Mouse (Mus musculus) layer of hippocampus, postnatal 10 days (tissue): ENCODE results near the gene Ngef. TPM values are rescaled to one million over a fixed set of nuclear protein-coding genes. Genes with fewer than 3 reads are reported as not detected.

Source experiments
- DNase-seq, 2 experiments: peaks; one replicate each; pipeline ENCODE4 v3.0.0; 2021; ENCODE audit warnings: low spot score in 2 of 2
- long read RNA-seq: library from polyadenylated mRNA; stranded (forward); transcript quantifications from one replicate; pipeline ENCODE4 v2.0.0, GENCODE M21; 2023
- total RNA-seq, 2 experiments: library from RNA; stranded (reverse); gene quantifications; 2 replicates each; pipeline ENCODE4 v1.2.3; 2021

Gene Ngef
- 10 to 100 TPM; 70.8 to 76.4 TPM for total RNA-seq
- long read RNA-seq, transcript Ngef-201 (13 exons, 2,746 nt) = major isoform, 40 of 49 reads
- long read RNA-seq, partial matches to known transcripts = 7 of 49 reads
- long read RNA-seq, other reads (novel, unspliced or antisense) = 2 of 49 reads

- no peak for DNase-seq
These were observed at the start of gene Ngef for GRCm38 (mm10) chr1:87573800-87574215. Gene Ngef, minus strand, starts transcription at chr1:87573870.

DNA sequence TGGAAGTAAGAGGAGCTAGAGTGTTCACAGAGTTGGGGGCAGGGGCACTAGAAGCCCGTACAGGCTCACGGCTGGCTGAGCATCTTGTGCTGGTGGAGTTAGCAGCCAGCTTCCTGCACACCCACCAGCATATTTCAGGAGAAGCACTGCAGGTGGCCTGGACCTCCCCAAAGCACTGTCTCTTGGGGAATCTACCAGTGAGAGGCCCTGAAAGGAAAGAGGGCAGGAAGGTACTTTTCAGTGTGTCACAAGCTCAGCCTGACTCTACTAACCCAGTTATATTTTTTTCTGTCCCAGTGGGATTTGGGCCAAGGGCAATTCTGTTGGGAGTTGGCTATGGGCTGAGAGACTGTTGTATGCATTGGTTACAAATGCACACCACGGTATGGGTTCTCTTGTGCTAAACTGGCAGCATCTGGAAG, 48.2 kb upstream of the Ngef start:
- DNase-seq = peak; percentile 25 to 40

DNA sequence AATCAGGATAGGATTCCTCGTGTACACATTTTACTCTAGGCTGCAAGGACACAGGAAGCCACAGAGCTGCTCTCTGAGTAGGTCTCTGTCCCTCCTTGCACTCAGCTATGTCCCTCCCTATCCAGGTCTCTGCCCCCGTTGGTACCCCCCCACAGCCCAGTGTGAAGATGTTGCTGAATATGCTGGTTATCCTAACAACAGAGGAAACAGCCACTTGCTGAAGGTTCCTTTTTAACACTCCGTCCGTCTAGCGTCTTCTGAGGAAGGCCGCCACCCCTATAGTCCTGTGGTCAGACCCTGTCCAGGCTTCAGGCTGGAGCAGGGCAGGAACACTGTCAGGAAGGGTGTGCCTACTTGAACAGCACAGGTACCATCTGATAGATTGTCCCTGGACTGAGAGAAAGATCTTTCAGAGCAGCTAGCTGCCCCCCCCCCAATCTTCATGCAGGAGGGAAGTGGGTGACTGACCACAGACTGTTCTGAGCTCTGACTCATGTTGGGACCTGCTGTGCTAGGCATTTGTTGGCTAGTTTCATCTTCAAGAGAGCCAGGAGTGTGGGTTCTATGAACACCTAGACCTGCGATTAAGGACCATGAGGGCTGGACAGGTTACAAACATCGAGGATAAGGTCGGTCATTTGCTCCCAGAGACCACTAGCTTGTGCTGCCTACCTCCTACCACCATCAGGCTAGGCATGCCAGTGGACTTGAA, 47.6 kb upstream of the Ngef start:
- DNase-seq = no peak

- DNase-seq = no peak
These were observed 47.0 kb upstream of the Ngef start for GRCm38 (mm10) chr1:87620693-87621092.

DNA sequence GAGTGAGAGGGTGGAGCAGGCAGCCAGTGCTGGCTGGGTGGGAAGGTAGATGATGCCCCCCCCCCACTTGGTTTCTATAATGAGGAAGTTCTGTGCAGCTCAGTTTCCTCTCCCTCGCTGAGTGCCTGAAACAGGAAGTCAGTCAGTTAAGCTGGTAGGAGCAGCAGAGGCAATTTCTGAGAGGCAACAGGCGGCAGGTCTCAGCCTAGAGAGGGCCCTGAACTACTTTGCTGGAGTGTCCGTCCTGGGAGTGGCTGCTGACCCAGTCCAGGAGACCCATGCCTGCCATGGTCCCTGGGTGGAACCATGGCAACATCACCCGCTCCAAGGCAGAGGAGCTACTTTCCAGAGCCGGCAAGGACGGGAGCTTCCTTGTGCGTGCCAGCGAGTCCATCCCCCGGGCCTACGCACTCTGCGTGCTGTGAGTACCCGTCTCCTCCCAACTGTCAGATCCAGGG, 46.6 kb upstream of the Ngef start, which contains the start of gene Inpp5d:
TSS of gene Inpp5d (plus strand) at position 102 of the 458 bp plus-strand sequence.
- DNase-seq = no peak

GRCm38 (mm10) chr1:87614576-87615295, 41.1 kb upstream of the Ngef start:
- peak in 1 of 2 experiments; percentile 33 for DNase-seq

DNA sequence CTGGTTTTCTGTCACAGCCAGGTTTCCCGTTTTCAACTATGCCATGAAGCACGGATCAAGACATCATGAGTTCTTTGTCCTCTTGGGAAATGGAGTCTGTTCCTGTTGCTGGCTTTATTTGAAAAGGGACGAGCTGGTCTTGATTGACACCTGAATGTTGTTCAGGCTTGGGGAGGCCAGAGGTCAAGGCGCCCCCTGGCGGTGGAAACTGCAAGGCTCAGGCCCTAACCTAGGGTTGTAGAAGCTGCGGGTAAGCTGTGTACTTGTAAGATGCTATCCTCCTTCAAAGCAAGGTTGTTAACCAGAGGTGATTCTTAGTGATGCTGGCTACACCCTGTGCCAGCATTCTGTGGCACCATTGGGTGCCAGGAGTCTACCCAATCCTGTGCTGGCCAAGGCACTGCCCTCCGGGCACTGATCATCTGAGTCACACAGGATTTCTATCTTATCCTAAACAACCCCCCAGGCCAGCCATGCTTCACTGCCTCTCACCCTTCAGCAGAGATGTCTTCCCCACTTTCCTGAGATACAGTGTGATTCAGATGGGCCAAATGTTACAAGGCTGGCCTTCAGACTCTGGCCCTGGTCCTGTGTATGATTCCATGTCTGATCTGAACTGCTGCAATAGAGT, 34.9 kb upstream of the Ngef start:
- DNase-seq = peak; percentile 55 to 65

DNA sequence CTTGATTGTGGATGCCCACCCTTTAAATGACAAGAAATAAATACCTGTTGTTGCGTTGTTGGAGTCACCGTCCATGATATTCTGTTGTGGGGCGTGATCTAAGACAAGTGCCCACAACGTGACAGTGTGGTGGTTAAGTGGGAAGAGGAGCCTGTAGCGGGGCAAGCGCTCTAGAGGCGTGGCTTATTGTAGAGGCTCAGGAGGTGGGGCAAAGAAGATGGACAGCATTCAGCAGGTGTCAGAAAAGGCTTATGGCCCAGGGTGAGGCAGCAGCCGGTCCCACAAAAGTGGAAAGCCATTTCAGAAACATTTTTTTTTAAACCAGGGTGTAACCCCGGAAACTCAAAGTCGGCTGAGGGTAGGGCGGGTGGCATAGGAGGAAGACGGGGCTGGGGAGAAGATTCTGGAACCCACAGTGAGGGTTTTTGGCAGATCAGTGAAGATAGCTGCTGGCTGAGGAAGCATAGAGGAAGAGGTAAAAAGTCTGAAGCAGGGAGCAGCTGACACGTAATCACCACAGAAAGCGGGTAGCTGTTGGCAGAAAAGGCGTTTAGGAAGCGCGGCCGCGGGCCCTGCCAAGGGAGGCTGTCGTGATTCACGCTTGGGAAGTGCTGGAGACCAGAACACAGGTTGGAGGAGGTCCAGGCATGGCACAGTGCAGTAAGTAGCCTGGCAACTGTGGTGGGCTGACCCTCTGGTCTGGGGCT, 33.9 kb upstream of the Ngef start:
- DNase-seq = peak; percentile 74 to 76

DNA sequence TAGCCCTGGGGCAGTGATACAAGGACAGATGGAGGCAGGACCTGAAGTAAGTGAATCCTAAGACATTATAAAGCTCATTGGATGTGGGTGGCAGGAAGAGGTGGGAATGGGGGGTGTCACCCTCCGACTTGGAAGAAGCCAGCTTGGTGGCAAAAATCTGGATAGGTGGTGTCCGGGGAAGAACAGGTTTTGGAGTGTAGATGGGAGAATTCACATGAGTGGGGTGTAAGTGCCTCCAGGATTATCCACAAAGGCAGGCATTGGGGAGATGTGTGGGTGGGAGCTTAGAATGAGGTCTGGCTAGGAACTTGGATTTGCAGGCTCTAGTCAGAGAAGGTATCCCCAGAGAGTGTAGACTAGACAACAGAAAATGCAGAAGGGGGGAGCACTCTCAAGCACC, 31.6 kb upstream of the Ngef start:
- no peak for DNase-seq

GRCm38 (mm10) chr1:87603389-87603788, 29.7 kb upstream of the Ngef start:
- no peak for DNase-seq

DNA sequence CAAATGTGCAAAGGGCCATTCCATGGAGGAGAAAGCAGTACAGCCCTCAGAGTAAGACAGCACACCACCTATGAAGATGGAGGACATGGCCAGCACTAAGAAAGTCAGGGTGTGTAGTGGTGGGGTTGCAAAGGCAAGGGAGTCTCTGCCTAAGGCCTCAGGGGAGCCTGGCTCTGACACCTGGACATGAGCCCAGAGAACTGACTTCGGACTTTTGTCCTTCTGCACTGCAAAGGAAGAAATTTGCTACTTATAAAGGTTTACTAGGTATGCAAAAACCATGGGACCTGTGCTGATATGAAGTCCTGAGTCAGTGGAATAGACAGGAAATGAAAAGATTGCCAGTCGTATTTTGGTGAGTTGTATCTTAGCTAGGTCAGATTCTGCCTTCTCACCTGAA, 28.1 kb upstream of the Ngef start:
- DNase-seq = no peak

DNA sequence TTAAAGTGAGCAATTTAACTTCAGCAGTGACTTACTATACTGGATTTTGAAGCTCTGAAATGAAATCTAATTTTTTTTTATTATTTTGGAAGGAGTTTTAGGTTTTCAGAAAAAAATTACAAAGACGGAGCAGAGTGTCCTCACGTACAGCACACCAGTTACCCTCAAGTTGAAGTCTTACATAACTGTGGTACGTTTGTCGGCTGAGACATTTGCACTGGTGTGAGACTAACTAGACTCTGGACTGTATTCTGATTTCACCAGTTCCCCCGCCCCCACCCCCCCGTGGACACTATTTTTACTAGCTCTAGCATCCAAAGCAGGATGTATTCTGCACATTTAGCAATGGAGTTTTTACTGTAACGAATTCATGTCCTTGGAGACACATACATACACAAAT, 26.9 kb upstream of the Ngef start:
- DNase-seq = no peak

DNA sequence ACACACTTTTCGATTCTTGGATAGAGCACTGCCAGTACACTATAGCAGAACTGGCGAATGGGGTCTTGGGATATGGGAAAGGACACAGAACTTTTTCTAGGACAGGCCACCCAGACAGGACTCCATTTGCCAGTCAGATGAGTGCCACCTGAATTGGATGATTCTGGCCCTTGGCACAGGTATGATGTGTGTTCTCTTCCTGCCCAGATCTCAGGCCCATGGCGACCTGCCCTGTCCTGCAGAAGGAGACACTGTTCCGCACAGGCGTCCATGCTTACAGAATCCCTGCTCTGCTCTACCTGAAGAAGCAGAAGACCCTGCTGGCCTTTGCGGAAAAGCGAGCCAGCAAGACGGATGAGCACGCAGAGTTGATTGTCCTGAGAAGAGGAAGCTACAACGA, 21.0 kb upstream of the Ngef start:
- DNase-seq = no peak

- DNase-seq = no peak
These were observed 20.6 kb upstream of the Ngef start for GRCm38 (mm10) chr1:87594261-87594660.

DNA sequence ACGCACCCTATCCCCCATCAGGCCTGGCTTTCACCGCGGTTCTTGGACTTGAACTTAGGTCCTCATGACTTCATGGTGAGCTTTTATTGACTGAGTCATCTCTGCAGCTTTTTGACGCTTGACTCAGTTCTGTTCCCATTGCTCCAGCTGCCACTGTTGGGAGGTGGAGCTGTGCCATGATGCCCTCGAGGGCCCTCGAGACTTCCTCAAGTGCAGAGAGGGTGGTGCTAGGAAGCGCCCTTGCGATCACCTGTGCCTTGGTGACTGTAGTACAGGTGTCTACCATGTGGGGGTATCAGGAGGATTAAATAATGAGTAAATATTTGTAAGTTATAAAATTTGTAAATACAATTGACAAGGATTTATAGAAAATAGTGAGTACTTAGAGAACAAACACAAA, 16.3 kb upstream of the Ngef start:
- no peak for DNase-seq

DNA sequence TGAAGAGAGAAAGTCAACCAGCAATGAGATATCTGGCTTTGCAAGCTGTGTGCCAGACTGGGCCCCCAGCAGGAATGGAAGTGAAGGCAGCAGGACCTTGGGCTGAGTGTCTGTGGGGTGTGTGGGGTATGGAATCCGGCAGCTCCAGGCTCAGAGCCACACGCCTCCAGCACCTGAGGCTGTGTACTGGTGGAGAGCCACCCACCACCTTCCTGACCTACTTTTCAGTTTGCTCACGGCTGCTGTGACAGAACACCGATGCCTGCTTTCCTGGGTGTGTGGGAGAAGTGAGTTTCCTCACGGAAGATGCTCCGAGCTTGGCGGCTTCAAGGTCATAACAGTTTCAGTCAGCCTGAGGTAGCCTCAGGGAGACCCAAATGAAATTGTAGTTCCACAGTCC, 15.5 kb upstream of the Ngef start:
- DNase-seq = no peak

DNA sequence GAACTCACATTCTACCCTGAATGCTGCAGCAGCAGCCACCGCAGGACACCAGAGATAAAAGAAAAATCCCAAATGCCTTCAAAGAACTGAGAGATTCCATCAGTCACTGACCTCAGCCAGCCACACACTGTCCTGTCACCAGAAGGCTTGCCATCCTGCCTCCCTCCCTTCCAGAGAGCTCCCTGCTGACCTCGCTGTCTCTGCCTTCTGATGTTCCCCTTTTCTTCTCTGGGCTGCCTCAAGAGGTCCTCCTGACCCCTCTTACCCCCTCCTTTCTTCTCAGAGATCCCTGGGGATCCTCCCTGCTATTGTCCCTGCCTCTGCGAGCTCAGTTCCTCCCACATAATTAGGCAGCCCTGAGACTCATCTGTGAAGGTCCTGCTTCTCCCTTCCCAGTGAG, 7.2 kb upstream of the Ngef start:
- DNase-seq = no peak

GRCm38 (mm10) chr1:87578965-87579364, 5.3 kb upstream of the Ngef start:
- DNase-seq = no peak

GRCm38 (mm10) chr1:87574785-87575184, 1.1 kb upstream of the Ngef start:
- DNase-seq = peak; percentile 40 to 46

GRCm38 (mm10) chr1:87574353-87574752, 683 bp upstream of the Ngef start:
- DNase-seq = no peak

GRCm38 (mm10) chr1:87573261-87573660, 409 bp downstream of the Ngef start:
- DNase-seq = no peak
